Mouse (Mus musculus): ENCODE measurements around the gene Prnd. TPM values are rescaled to one million over a fixed set of nuclear protein-coding genes. Genes with fewer than 3 reads are reported as not detected.

Gene Prnd
- polyA plus RNA-seq, 1 experiment = 1.1 TPM

DNA sequence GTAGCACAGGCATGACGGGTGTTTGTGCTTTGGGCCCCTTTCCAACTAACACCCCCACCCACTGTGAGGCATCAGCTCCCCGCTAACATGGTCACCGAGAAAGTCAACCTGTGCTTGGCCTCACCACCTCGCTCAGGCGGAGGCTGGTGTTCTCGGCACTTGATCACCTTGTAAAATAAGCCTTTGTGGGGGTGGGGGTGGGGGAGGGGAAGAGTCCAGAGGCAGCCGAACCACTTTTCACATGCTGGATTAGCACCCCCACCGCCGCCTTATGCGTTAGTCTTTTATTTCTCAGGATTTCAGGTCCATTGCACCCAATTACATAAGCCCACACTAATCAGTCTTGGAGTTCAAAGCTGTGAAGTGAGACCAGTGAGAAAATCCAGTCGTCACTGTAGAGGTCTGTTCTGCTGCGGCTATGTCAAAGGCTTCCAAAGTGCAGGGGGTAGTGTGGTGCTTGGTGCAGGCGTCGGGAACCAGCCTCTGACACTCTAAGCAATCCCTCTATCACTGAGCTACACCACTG is 43.0 kb downstream of the Prnd start:
- TF ChIP-seq POLR2A (IDR thresholded peaks at IDR 0.05; ENCODE audit: insufficient read depth, low read length) (no peak), CTCF (IDR thresholded peaks at IDR 0.05; ENCODE audit: low read depth, low read length) (no peak), EP300 (IDR thresholded peaks at IDR 0.05; ENCODE audit: insufficient read depth, low read depth, low read length) (no peak)
- Histone ChIP-seq H3K9me3 (replicated peaks; ENCODE audit: control insufficient read depth, insufficient read depth, low read length, poor library complexity, severe bottlenecking) (no peaks in the 10 kb centered on the region), H3K27me3 (ENCODE audit: control insufficient read depth, insufficient read depth, low read length, poor library complexity, severe bottlenecking) (no peaks in the 10 kb centered on the region), H3K27ac (ENCODE audit: insufficient read depth, low read length) (no peak overlapping the region), H3K4me1 (ENCODE audit: control insufficient read depth, insufficient read depth, low read length) (no peaks in the 10 kb centered on the region), H3K36me3 (ENCODE audit: control insufficient read depth, insufficient read depth, low read length, poor library complexity, severe bottlenecking) (no peaks in the 10 kb centered on the region), H3K4me3 (ENCODE audit: low read depth, low read length) (no peak overlapping the region), H3K9ac (ENCODE audit: low read depth, poor library complexity, severe bottlenecking) (no peak overlapping the region)

- Histone ChIP-seq H3K27me3 (ENCODE audit: control insufficient read depth, insufficient read depth, low read length, poor library complexity, severe bottlenecking) (no peaks in the 10 kb centered on the region), H3K27ac (ENCODE audit: insufficient read depth, low read length) (no peak overlapping the region), H3K9me3 (replicated peaks; ENCODE audit: control insufficient read depth, insufficient read depth, low read length, poor library complexity, severe bottlenecking) (no peaks in the 10 kb centered on the region), H3K4me1 (ENCODE audit: control insufficient read depth, insufficient read depth, low read length) (no peaks in the 10 kb centered on the region), H3K9ac (ENCODE audit: low read depth, poor library complexity, severe bottlenecking) (no peak overlapping the region), H3K36me3 (ENCODE audit: control insufficient read depth, insufficient read depth, low read length, poor library complexity, severe bottlenecking) (no peaks in the 10 kb centered on the region), H3K4me3 (ENCODE audit: low read depth, low read length) (no peak overlapping the region)
- no peak for TF ChIP-seq EP300 (IDR thresholded peaks at IDR 0.05; ENCODE audit: insufficient read depth, low read depth, low read length)
- TF ChIP-seq CTCF (IDR thresholded peaks at IDR 0.05; ENCODE audit: low read depth, low read length) = no peak
- no peak for TF ChIP-seq POLR2A (IDR thresholded peaks at IDR 0.05; ENCODE audit: insufficient read depth, low read length)
Measured at GRCm38 (mm10) chr2:131994971-131995370, 44.3 kb downstream of the Prnd start.

- Histone ChIP-seq H3K4me1 (ENCODE audit: control insufficient read depth, insufficient read depth, low read length) (no peaks in the 10 kb centered on the region), H3K27ac (ENCODE audit: insufficient read depth, low read length) (no peak overlapping the region), H3K9ac (ENCODE audit: low read depth, poor library complexity, severe bottlenecking) (no peak overlapping the region), H3K36me3 (ENCODE audit: control insufficient read depth, insufficient read depth, low read length, poor library complexity, severe bottlenecking) (no peaks in the 10 kb centered on the region), H3K4me3 (ENCODE audit: low read depth, low read length) (no peak overlapping the region), H3K9me3 (replicated peaks; ENCODE audit: control insufficient read depth, insufficient read depth, low read length, poor library complexity, severe bottlenecking) (no peaks in the 10 kb centered on the region), H3K27me3 (ENCODE audit: control insufficient read depth, insufficient read depth, low read length, poor library complexity, severe bottlenecking) (no peaks in the 10 kb centered on the region)
- TF ChIP-seq EP300 (IDR thresholded peaks at IDR 0.05; ENCODE audit: insufficient read depth, low read depth, low read length) (no peak), POLR2A (IDR thresholded peaks at IDR 0.05; ENCODE audit: insufficient read depth, low read length) (no peak), CTCF (IDR thresholded peaks at IDR 0.05; ENCODE audit: low read depth, low read length) (no peak)
Measured at GRCm38 (mm10) chr2:131995742-131996141, 45.1 kb downstream of the Prnd start.

DNA sequence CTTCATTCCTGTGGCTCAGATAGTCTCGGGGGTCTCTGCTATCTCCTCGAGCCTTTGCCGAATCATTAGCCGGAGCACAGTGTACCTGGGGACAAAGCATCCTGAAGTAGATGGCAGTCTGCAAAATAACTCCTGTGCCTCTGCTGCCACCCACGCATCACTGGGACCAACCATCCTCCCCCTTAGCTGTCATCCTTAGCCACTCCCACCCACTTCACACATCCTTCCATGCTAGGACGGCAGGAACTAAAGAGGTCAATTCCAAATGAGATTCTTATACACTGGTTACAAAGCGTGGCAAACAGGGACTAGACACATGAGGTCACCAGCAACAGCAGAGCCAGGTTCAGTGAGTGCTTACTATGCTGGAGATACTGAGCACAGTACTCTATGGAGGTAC is 45.7 kb downstream of the Prnd start:
- Histone ChIP-seq H3K9me3 (replicated peaks; ENCODE audit: control insufficient read depth, insufficient read depth, low read length, poor library complexity, severe bottlenecking) (no peaks in the 10 kb centered on the region), H3K4me3 (ENCODE audit: low read depth, low read length) (no peak overlapping the region), H3K36me3 (ENCODE audit: control insufficient read depth, insufficient read depth, low read length, poor library complexity, severe bottlenecking) (no peaks in the 10 kb centered on the region), H3K27ac (ENCODE audit: insufficient read depth, low read length) (no peak overlapping the region), H3K27me3 (ENCODE audit: control insufficient read depth, insufficient read depth, low read length, poor library complexity, severe bottlenecking) (no peaks in the 10 kb centered on the region), H3K4me1 (ENCODE audit: control insufficient read depth, insufficient read depth, low read length) (no peaks in the 10 kb centered on the region), H3K9ac (ENCODE audit: low read depth, poor library complexity, severe bottlenecking) (no peak overlapping the region)
- TF ChIP-seq EP300 (IDR thresholded peaks at IDR 0.05; ENCODE audit: insufficient read depth, low read depth, low read length) (no peak), CTCF (IDR thresholded peaks at IDR 0.05; ENCODE audit: low read depth, low read length) (no peak), POLR2A (IDR thresholded peaks at IDR 0.05; ENCODE audit: insufficient read depth, low read length) (no peak)

DNA sequence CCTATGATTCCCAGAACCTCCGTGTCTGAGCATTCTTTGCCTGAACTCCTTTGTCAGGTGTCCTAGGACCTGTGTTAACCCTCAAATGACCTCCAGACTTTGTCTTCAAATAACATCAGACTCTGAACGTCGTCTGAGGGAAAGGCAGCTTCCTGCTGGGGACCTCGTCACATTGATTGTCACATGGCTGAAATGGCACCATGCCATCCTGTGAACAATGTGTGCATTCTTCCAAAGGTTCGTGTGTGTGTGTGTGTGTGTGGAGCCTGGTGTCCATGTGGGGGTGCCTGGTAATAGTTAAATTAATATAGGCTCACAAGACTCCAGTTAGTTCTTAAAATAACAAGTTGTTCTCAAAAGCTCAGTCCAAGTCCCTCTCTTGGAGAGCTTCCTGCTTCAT is 46.7 kb downstream of the Prnd start:
- no peaks in the 10 kb centered on the region for H3K27me3 ChIP-seq (ENCODE audit: control insufficient read depth, insufficient read depth, low read length, poor library complexity, severe bottlenecking)
- no peaks in the 10 kb centered on the region for H3K36me3 ChIP-seq (ENCODE audit: control insufficient read depth, insufficient read depth, low read length, poor library complexity, severe bottlenecking)
- no peaks in the 10 kb centered on the region for H3K4me1 ChIP-seq (ENCODE audit: control insufficient read depth, insufficient read depth, low read length)
- H3K9me3 ChIP-seq (replicated peaks; ENCODE audit: control insufficient read depth, insufficient read depth, low read length, poor library complexity, severe bottlenecking) = no peaks in the 10 kb centered on the region
- no peak overlapping the region for H3K9ac ChIP-seq (ENCODE audit: low read depth, poor library complexity, severe bottlenecking)
- H3K4me3 ChIP-seq (ENCODE audit: low read depth, low read length) = no peak overlapping the region
- no peak overlapping the region for H3K27ac ChIP-seq (ENCODE audit: insufficient read depth, low read length)
- no peak for TF ChIP-seq EP300 (IDR thresholded peaks at IDR 0.05; ENCODE audit: insufficient read depth, low read depth, low read length)
- no peak for TF ChIP-seq CTCF (IDR thresholded peaks at IDR 0.05; ENCODE audit: low read depth, low read length)
- TF ChIP-seq POLR2A (IDR thresholded peaks at IDR 0.05; ENCODE audit: insufficient read depth, low read length) = no peak

DNA sequence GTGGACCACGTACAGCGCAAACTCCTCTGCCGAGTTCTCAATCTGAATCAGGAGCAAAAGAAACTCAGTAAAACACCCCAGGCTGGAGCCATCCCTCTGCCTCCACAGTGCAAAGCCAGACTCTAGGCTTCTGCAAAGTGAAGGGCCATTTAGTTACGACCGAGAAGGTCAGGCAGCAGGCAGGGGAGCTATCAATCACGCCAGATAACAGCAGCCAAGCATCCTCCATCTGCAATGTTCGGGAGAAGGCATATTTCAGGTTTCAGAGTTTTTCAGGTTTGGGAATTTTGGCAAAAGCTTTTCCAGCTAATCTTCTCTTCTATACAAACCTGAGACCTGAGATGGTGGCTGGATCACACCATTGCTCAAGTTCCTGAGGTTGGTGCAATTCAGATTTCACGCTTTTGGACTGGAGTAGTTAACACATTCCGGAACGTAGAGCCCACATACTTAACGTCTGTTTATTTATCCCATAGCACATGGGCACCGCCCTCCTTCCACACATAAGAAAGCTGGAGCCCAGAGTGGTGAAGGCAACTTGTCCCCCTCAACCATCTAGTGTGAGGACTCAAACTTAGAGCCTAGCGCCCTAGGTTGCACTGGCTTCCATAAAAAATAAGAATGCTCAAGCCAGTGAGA is 51.2 kb downstream of the Prnd start:
- H3K4me3 ChIP-seq (ENCODE audit: low read depth, low read length) = no peak overlapping the region
- TF ChIP-seq POLR2A (IDR thresholded peaks at IDR 0.05; ENCODE audit: insufficient read depth, low read length) (no peak), CTCF (IDR thresholded peaks at IDR 0.05; ENCODE audit: low read depth, low read length) (no peak), EP300 (IDR thresholded peaks at IDR 0.05; ENCODE audit: insufficient read depth, low read depth, low read length) (no peak)
- H3K9ac ChIP-seq (ENCODE audit: low read depth, poor library complexity, severe bottlenecking) = no peak overlapping the region
- H3K27me3 ChIP-seq (ENCODE audit: control insufficient read depth, insufficient read depth, low read length, poor library complexity, severe bottlenecking) = no peaks in the 10 kb centered on the region
- H3K4me1 ChIP-seq (ENCODE audit: control insufficient read depth, insufficient read depth, low read length) = no peaks in the 10 kb centered on the region
- no peaks in the 10 kb centered on the region for H3K36me3 ChIP-seq (ENCODE audit: control insufficient read depth, insufficient read depth, low read length, poor library complexity, severe bottlenecking)
- no peaks in the 10 kb centered on the region for H3K9me3 ChIP-seq (replicated peaks; ENCODE audit: control insufficient read depth, insufficient read depth, low read length, poor library complexity, severe bottlenecking)
- H3K27ac ChIP-seq (ENCODE audit: insufficient read depth, low read length) = no peak overlapping the region

All from ES-Bruce4 (cell line).